Mouse (Mus musculus) inflammation-experienced regulatory T-cells, adult 6 months (primary cell): ENCODE data around the gene Efl1. TPM values are rescaled to one million over a fixed set of nuclear protein-coding genes. Genes with fewer than 3 reads are reported as not detected.
A peak's percentile ranks its signal among the peaks of the same experiment; 100 is the strongest.

ENCODE experiments used
- ATAC-seq: one replicate; pipeline ENCODE4 v1.8.0; 2017
- polyA plus RNA-seq, 3 experiments: library from polyadenylated mRNA; unstranded; fragments of 100-300 nt; shearing (Covaris generic); gene quantifications; one replicate each; pipeline ENCODE4 v1.2.1; 2017

Gene Efl1
- 10 to 100 TPM; 33.2 to 48.4 (median 42.7) TPM for polyA plus RNA-seq

GRCm38 (mm10) chr7:82648353-82649080 lies at the start of gene Efl1, which contains the start of gene Saxo2:
TSS of gene Efl1 (plus strand) at chr7:82648614.
TSS of gene Saxo2 (minus strand) at chr7:82648528.
- ATAC-seq, result peak; percentile 98

GRCm38 (mm10) chr7:82602008-82602407 lies 46.4 kb upstream of the Efl1 start:
- ATAC-seq, result no peak

GRCm38 (mm10) chr7:82605425-82605824 lies 43.0 kb upstream of the Efl1 start:
- no peak for ATAC-seq

GRCm38 (mm10) chr7:82609629-82610028 lies 38.8 kb upstream of the Efl1 start:
- no peak for ATAC-seq

GRCm38 (mm10) chr7:82625342-82625741 lies 23.1 kb upstream of the Efl1 start:
- ATAC-seq, result no peak

GRCm38 (mm10) chr7:82647183-82647582 lies 1.2 kb upstream of the Efl1 start:
- ATAC-seq, result no peak

- ATAC-seq, result no peak
Measured at GRCm38 (mm10) chr7:82647909-82648308, 505 bp upstream of the Efl1 start.

- peak; percentile 50 for ATAC-seq
Measured at GRCm38 (mm10) chr7:82649081-82649445, 649 bp downstream of the Efl1 start.

- ATAC-seq, result no peak
Measured at GRCm38 (mm10) chr7:82664604-82665003, 16.2 kb downstream of the Efl1 start.

GRCm38 (mm10) chr7:82676001-82676400 lies 27.6 kb downstream of the Efl1 start:
- no peak for ATAC-seq

GRCm38 (mm10) chr7:82676834-82677233 lies 28.4 kb downstream of the Efl1 start:
- ATAC-seq, result no peak

GRCm38 (mm10) chr7:82679901-82680300 lies 31.5 kb downstream of the Efl1 start:
- no peak for ATAC-seq

- no peak for ATAC-seq
Measured at GRCm38 (mm10) chr7:82688736-82689135, 40.3 kb downstream of the Efl1 start.

GRCm38 (mm10) chr7:82691021-82691738 lies 42.8 kb downstream of the Efl1 start:
- ATAC-seq, result peak; percentile 83

GRCm38 (mm10) chr7:82697668-82698067 lies 49.3 kb downstream of the Efl1 start:
- peak; percentile 46 for ATAC-seq

- no peak for ATAC-seq
Measured at GRCm38 (mm10) chr7:82698968-82699367, 50.6 kb downstream of the Efl1 start.

GRCm38 (mm10) chr7:82702384-82703343 lies 54.2 kb downstream of the Efl1 start:
- ATAC-seq, result no peak

- ATAC-seq, result no peak
Measured at GRCm38 (mm10) chr7:82709172-82709571, 60.8 kb downstream of the Efl1 start.

- ATAC-seq, result peak; percentile 91
Measured at GRCm38 (mm10) chr7:82715210-82715911, 66.9 kb downstream of the Efl1 start.

- no peak for ATAC-seq
Measured at GRCm38 (mm10) chr7:82715912-82716601, 67.6 kb downstream of the Efl1 start.

GRCm38 (mm10) chr7:82719285-82719684 lies 70.9 kb downstream of the Efl1 start:
- ATAC-seq, result no peak

- no peak for ATAC-seq
Measured at GRCm38 (mm10) chr7:82719740-82720139, 71.3 kb downstream of the Efl1 start.
